Mouse (Mus musculus) embryonic facial prominence, embryonic 15.5 days (tissue): Measurements from ENCODE around the gene Tln1. TPM values are rescaled to one million over a fixed set of nuclear protein-coding genes. Genes with fewer than 3 reads are reported as not detected.

ENCODE experiments used
- ATAC-seq: fragments of 200-750 bp; cut with Nextera tagmentation; 2 replicates; pipeline ENCODE4 v1.8.0; 2017; ENCODE audit warnings: low read depth, moderate TSS enrichment; ENCODE audit not compliant: insufficient number of reproducible peaks, low FRiP score, low TSS enrichment
- H3K27ac ChIP-seq: fragments of 300-500 bp; sonication (generic); replicated peaks from 2 replicates; pipeline ENCODE4 v1.5.1; 2015; ENCODE audit warnings: mild to moderate bottlenecking, inconsistent platforms
- H3K27me3 ChIP-seq: fragments of 300-500 bp; sonication (generic); 2 replicates; pipeline ENCODE4 v1.6.1; 2015; ENCODE audit warnings: inconsistent platforms
- H3K36me3 ChIP-seq: fragments of 300-500 bp; sonication (generic); 2 replicates; pipeline ENCODE4 v1.6.1; 2015; ENCODE audit warnings: mild to moderate bottlenecking, inconsistent platforms
- H3K4me1 ChIP-seq: fragments of 300-500 bp; sonication (generic); 2 replicates; pipeline ENCODE4 v1.6.1; 2015; ENCODE audit warnings: inconsistent platforms
- H3K4me2 ChIP-seq: fragments of 300-500 bp; sonication (generic); replicated peaks from 2 replicates; pipeline ENCODE4 v1.6.1; 2015; ENCODE audit warnings: mild to moderate bottlenecking, inconsistent platforms
- H3K4me3 ChIP-seq: fragments of 300-500 bp; sonication (generic); replicated peaks from 2 replicates; pipeline ENCODE4 v1.5.1; 2015; ENCODE audit warnings: mild to moderate bottlenecking, inconsistent platforms
- H3K9ac ChIP-seq: fragments of 300-500 bp; sonication (generic); 2 replicates; pipeline ENCODE4 v1.6.1; 2015; ENCODE audit warnings: inconsistent platforms
- H3K9me3 ChIP-seq: fragments of 300-500 bp; sonication (generic); replicated peaks from 2 replicates; pipeline ENCODE4 v1.6.1; 2016; ENCODE audit warnings: inconsistent platforms
- WGBS: fragments of 180-500 bp; shearing (Covaris S2); methylation state at CpG from one replicate; pipeline ENCODE4 v1.1.7; 2015; 5-methylcytosine and 5-hydroxymethylcytosine counted together
- polyA plus RNA-seq: library from polyadenylated mRNA; unstranded; fragments of >200 nt; fragmentation: Nextera tagmentation; extraction: Ambion mirVana; gene quantifications from 2 replicates; pipeline ENCODE4 v1.2.1, GENCODE M21; 2015

The Tln1 gene
- polyA plus RNA-seq, 1 experiment from 2014 or later: 55.8 TPM

DNA sequence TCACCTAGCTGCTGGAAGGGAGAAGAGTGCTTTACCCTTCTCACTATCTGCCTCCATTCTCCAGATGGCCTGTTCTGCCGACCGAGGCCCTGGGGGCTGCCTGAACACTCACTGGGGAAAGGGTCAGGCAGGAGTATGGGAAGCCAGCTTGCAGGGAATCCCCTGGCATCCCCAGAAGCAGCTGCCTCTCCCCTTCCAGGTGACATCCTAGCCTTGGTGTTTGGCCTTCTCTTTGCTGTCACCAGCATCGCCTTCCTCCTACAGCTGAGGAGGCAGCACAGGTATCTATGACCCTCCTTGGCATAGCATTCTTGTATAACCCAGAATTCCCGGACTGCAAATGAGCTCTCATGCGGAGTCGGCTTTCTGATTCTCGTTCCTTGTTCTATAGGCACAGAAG is 49.8 kb downstream of the Tln1 start:
- Histone ChIP-seq H3K27ac (no peak overlapping the region), H3K27me3 (no peaks in the 10 kb centered on the region), H3K36me3 (peaks cover 18% of the 10 kb centered on the region), H3K4me2 (no peak overlapping the region), H3K4me3 (no peak overlapping the region), H3K4me1 (peaks cover 23% of the 10 kb centered on the region), H3K9me3 (no peaks in the 10 kb centered on the region), H3K9ac (no peak overlapping the region)
- no peak for ATAC-seq
- WGBS: 47% methylated on average over 7 of the region's 7 CpGs

- Histone ChIP-seq H3K9me3 (no peaks in the 10 kb centered on the region), H3K27me3 (no peaks in the 10 kb centered on the region), H3K27ac (no peak overlapping the region), H3K9ac (no peak overlapping the region), H3K36me3 (peaks cover 13% of the 10 kb centered on the region), H3K4me3 (no peak overlapping the region), H3K4me1 (peaks cover 31% of the 10 kb centered on the region), H3K4me2 (no peak overlapping the region)
- no peak for ATAC-seq
- 67% methylated on average over 19 of the region's 19 CpGs for WGBS
Measured at GRCm38 (mm10) chr4:43511675-43512454, 50.6 kb downstream of the Tln1 start.

GRCm38 (mm10) chr4:43509109-43509508 is 53.4 kb downstream of the Tln1 start:
- H3K9me3 ChIP-seq: no peaks in the 10 kb centered on the region
- H3K27me3 ChIP-seq: no peaks in the 10 kb centered on the region
- H3K4me2 ChIP-seq: peak overlapping the region; percentile 76
- WGBS: 36% methylated on average over 9 of the region's 9 CpGs
- no peak for ATAC-seq
- peaks cover 29% of the 10 kb centered on the region for H3K4me1 ChIP-seq
- 0 out of 2 replicates have a peak overlapping the region, but pooled peaks have one; percentile 28 for H3K9ac ChIP-seq
- H3K4me3 ChIP-seq: peak overlapping the region; percentile 45
- no peak overlapping the region for H3K27ac ChIP-seq
- H3K36me3 ChIP-seq: no peaks in the 10 kb centered on the region

DNA sequence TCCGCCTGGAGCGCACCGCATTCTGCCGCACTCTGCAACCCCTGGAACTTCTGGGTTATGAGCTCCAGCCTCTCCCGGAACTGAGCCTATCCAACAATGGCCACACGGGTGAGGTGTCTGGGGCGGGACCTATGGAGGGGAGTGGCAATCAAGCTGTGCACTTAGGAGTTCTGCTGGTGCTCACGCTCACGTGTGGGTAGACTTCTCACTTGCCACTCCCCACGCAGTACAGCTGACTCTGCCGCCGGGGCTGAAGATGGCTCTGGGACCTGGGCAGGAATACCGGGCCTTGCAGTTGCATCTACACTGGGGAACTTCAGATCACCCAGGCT is 53.9 kb downstream of the Tln1 start:
- H3K36me3 ChIP-seq: no peaks in the 10 kb centered on the region
- no peak overlapping the region for H3K27ac ChIP-seq
- peak overlapping the region; percentile 28; the same call in 1 of the 2 replicates for H3K9ac ChIP-seq
- peak overlapping the region; percentile 45 for H3K4me3 ChIP-seq
- H3K9me3 ChIP-seq: no peaks in the 10 kb centered on the region
- peaks cover 27% of the 10 kb centered on the region for H3K4me1 ChIP-seq
- no peaks in the 10 kb centered on the region for H3K27me3 ChIP-seq
- ATAC-seq: peak; percentile 78; the same call in 1 of the 2 replicates
- H3K4me2 ChIP-seq: peak overlapping the region; percentile 76
- WGBS: 4% methylated on average over 13 of the region's 13 CpGs

GRCm38 (mm10) chr4:43507938-43508665 is 54.4 kb downstream of the Tln1 start:
- peak overlapping the region; percentile 28; the same call in 1 of the 2 replicates for H3K9ac ChIP-seq
- peaks cover 27% of the 10 kb centered on the region for H3K4me1 ChIP-seq
- peak overlapping the region; percentile 76 for H3K4me2 ChIP-seq
- peak; percentile 20; the same call in 1 of the 2 replicates for ATAC-seq
- H3K9me3 ChIP-seq: no peaks in the 10 kb centered on the region
- WGBS: 11% methylated on average over 21 of the region's 22 CpGs
- no peaks in the 10 kb centered on the region for H3K27me3 ChIP-seq
- no peaks in the 10 kb centered on the region for H3K36me3 ChIP-seq
- no peak overlapping the region for H3K27ac ChIP-seq
- peak overlapping the region; percentile 45 for H3K4me3 ChIP-seq

- peaks cover 27% of the 10 kb centered on the region for H3K4me1 ChIP-seq
- H3K4me2 ChIP-seq: peak within 1 kb of the TSS; percentile 76
- no peak within 1 kb of the TSS for H3K9ac ChIP-seq
- no peaks in the 10 kb centered on the region for H3K27me3 ChIP-seq
- peak; percentile 48 for ATAC-seq
- WGBS: 37% methylated on average over 9 of the region's 9 CpGs
- H3K27ac ChIP-seq: no peak within 1 kb of the TSS
- H3K9me3 ChIP-seq: no peaks in the 10 kb centered on the region
- H3K36me3 ChIP-seq: no peaks in the 10 kb centered on the region
- peak within 1 kb of the TSS; percentile 45 for H3K4me3 ChIP-seq
Measured at GRCm38 (mm10) chr4:43506536-43507185, 55.8 kb downstream of the Tln1 start, which contains the start of gene Car9. Gene Car9 (plus strand): TSS chr4:43506966.

DNA sequence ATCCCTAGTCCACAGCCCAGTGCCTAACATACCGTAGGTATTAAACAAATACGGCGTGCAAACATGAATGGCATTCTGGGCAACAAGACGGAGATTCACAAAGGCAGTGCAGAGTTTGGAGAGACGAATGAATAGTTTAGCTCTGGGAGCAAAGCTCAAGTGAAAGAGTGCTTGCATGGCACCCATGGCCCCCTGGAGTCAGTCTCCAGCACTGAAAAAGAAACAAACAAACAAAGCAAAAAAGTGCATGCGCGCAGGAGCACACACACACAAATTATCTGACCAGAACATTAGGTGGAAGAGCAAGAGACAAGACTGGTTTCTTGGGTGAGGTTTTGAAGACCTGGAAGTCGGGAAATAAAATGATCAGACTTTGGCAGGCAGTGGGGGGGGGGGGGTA is 56.4 kb downstream of the Tln1 start:
- H3K4me2 ChIP-seq: no peak overlapping the region
- H3K4me3 ChIP-seq: no peak overlapping the region
- H3K9ac ChIP-seq: no peak overlapping the region
- no peaks in the 10 kb centered on the region for H3K36me3 ChIP-seq
- no peaks in the 10 kb centered on the region for H3K9me3 ChIP-seq
- WGBS: 73% methylated on average over 8 of the region's 8 CpGs
- ATAC-seq: no peak
- no peaks in the 10 kb centered on the region for H3K27me3 ChIP-seq
- no peak overlapping the region for H3K27ac ChIP-seq
- H3K4me1 ChIP-seq: peaks cover 27% of the 10 kb centered on the region

DNA sequence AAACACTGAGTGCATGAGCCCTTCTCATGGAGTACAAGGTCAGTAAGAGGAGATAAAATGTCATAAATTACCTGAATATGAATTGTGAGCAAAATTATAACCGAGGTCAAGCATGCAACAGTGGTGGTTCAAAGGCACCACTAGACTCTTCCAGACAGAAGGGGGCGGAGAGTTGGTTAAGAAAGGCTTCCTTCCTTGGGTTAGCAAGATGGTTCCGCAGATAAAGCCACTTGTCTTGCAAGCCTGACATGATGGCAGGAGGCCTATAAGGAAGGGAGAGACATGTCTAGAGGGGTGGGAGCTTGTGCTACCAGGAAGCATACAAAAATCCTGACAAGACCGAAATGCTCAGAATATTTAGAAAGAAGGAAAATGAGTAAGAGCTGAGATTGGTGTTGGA is 58.2 kb downstream of the Tln1 start:
- no peaks in the 10 kb centered on the region for H3K27me3 ChIP-seq
- H3K9ac ChIP-seq: no peak overlapping the region
- 78% methylated on average over 4 of the region's 4 CpGs for WGBS
- no peaks in the 10 kb centered on the region for H3K36me3 ChIP-seq
- H3K4me1 ChIP-seq: peaks cover 33% of the 10 kb centered on the region
- H3K4me2 ChIP-seq: no peak overlapping the region
- no peak overlapping the region for H3K4me3 ChIP-seq
- no peaks in the 10 kb centered on the region for H3K9me3 ChIP-seq
- no peak for ATAC-seq
- H3K27ac ChIP-seq: no peak overlapping the region

DNA sequence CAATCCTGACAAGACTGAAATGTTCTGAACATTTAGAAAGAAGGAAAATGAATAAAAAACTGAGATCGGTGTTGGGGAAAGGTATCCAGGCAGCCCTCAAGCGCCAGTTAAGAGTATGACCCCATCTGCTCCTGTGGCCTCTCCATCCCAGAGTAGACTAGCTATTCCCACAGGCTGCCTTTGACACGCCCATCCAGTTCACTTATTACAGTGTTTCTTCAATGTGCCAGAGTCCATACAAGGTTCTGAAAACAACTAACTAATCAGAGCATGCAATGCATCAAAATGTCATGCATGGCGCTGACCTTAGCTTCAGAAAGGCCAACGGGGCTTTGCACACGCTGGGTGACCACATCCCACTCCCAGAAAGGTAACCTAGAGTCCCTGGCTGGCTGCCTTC is 59.0 kb downstream of the Tln1 start:
- no peaks in the 10 kb centered on the region for H3K36me3 ChIP-seq
- no peak overlapping the region for H3K4me2 ChIP-seq
- no peak overlapping the region for H3K4me3 ChIP-seq
- H3K4me1 ChIP-seq: peaks cover 34% of the 10 kb centered on the region
- no peaks in the 10 kb centered on the region for H3K27me3 ChIP-seq
- H3K9me3 ChIP-seq: no peaks in the 10 kb centered on the region
- no peak overlapping the region for H3K9ac ChIP-seq
- WGBS: 80% methylated on average over 6 of the region's 6 CpGs
- ATAC-seq: no peak
- no peak overlapping the region for H3K27ac ChIP-seq

DNA sequence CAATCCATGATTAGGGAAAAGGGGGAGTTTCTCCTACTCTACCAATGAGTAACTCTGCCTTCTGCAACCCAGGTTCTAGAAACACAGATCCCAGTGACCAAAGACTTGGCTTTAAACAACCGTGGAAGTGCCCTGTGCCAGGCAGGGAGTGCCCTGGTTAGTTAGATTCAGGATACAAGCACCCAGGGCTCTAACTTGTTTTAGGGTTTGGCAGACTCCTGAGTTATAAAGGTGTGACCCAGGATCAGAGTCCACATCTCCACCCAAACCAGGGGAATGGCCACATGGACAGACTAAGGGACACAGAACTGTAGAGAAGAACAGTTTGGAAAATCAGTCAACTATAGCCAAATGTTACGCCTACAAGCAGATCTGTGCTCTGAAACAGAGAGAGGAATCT is 59.5 kb downstream of the Tln1 start:
- Histone ChIP-seq H3K4me1 (peaks cover 34% of the 10 kb centered on the region), H3K9me3 (no peaks in the 10 kb centered on the region), H3K9ac (no peak overlapping the region), H3K4me2 (no peak overlapping the region), H3K27ac (no peak overlapping the region), H3K36me3 (no peaks in the 10 kb centered on the region), H3K4me3 (no peak overlapping the region), H3K27me3 (no peaks in the 10 kb centered on the region)
- ATAC-seq: no peak
- WGBS: 69% methylated on average over 2 of the region's 2 CpGs
